Mouse (Mus musculus): ENCODE measurements around the gene Zfp827.

The Zfp827 gene

GRCm38 (mm10) chr8:79208691-79209640, 180.7 kb downstream of the Zfp827 start:
- peak; percentile 88 for DNase-seq (ENCODE audit: extremely low read depth, insufficient read length, low spot score)

DNA sequence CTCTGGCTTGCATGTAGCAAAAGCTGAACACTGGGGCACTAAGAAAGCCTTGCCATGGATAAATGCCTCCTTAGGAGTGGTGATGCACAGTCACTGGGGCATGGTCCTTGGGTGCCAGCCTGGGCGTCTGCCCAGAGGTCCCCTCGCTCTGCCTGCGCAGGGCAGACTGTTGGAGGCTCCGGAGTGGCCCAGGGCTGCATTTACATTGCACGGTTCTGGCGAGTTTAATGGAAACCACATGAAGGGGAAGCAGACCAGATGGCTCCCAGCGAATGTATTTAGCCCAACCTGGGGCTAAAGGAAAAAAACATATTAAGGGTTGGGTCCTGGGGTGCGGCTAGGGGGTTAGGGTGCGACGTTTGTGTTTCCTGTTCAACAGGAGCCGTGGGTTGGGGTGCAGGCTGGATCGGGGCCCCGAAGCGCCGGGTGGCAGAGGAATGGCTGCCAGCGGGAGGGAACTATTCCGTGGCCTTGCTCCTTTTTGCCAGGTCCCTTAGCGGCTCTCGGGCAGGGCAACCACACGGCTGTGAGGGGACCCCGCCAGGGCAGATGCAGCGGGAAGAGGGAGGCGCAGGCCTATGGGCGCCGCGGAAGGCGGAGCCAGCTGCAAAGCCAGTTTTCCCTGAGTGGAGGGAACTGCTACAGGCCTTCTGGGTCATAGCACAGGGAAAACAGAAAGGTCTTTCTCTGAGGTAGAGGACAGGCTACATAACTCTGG, 181.6 kb downstream of the Zfp827 start:
- peak; percentile 80 for DNase-seq (ENCODE audit: extremely low read depth, insufficient read length, low spot score)

DNA sequence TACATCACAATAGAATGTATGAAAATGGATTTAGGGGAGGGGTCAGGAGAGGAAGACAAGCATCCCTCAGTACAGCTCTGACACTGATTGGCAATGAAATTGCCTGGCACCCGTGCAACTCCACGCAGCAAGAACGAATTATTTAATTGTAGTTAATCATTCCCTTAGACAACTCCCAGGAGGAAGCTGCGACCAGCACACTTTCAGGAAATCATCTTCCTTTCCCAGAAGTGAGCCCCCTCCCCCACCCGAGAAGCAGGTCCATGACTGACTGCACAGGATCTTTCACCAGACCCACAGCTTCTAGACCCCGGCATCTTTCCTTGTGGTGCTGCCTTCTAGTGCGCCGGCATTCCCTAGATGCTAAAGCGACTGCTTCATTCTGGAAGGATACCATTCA, 183.4 kb downstream of the Zfp827 start:
- no peak for DNase-seq (ENCODE audit: extremely low read depth, insufficient read length, low spot score)

DNA sequence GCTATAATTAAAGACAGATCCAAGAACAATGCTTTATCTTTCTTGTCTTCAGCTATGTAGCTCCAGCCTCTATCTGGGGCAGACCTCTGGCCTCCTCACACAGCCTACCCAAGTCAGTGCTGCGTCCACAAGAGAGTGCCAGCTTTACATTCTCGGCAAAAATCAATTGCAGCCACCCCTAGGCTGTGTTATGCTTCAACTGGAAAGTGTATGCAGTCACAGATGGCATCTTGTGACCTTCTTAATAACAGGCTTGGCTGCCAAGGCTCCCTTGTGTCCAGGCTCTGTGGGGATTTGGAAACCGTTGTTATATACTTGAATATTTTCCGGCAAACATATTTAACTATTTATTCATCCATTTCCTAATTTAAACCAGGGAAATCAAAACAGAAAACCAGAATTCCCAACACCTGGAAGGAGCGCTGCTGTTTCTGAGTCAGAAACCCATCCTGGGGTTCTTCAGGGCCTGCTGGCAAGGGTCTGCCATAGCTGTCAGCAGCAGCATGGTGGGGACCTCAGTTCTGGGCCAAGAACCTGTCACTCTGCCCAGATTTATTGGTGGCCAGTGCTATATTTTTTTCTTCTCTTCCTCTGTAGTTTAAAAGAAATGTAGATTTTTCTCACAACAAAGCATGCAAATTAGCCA, 194.0 kb downstream of the Zfp827 start:
- peak; percentile 33 for DNase-seq (ENCODE audit: extremely low read depth, insufficient read length, low spot score)

GRCm38 (mm10) chr8:79222752-79223141, 194.5 kb downstream of the Zfp827 start:
- no peak for DNase-seq (ENCODE audit: extremely low read depth, insufficient read length, low spot score)

- no peak for DNase-seq (ENCODE audit: extremely low read depth, insufficient read length, low spot score)
Measured at GRCm38 (mm10) chr8:79224363-79224762, 196.1 kb downstream of the Zfp827 start.

GRCm38 (mm10) chr8:79225586-79225985, 197.3 kb downstream of the Zfp827 start:
- DNase-seq (ENCODE audit: extremely low read depth, insufficient read length, low spot score), result no peak

DNA sequence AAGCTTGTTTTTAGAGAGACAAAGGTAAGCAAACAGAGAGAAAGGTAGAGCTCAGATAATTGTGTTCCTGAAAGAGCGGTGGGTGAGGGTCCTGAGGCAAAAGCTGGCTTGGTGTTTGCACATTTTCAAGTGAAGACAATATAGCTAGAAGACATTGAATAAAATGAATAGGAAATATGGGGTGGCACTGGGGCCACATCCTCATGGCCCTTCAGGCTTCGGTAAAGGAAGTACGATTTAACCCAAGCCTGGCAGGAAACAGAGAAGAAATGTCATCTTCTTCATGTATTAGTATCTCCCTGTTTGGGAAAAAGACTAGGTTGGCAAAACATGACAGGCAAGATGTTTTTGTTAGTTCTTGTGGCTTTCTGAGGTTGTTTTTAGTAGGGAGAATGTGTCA, 197.8 kb downstream of the Zfp827 start:
- no peak for DNase-seq (ENCODE audit: extremely low read depth, insufficient read length, low spot score)

GRCm38 (mm10) chr8:79227194-79227593, 199.0 kb downstream of the Zfp827 start:
- DNase-seq (ENCODE audit: extremely low read depth, insufficient read length, low spot score), result peak; percentile 41

DNA sequence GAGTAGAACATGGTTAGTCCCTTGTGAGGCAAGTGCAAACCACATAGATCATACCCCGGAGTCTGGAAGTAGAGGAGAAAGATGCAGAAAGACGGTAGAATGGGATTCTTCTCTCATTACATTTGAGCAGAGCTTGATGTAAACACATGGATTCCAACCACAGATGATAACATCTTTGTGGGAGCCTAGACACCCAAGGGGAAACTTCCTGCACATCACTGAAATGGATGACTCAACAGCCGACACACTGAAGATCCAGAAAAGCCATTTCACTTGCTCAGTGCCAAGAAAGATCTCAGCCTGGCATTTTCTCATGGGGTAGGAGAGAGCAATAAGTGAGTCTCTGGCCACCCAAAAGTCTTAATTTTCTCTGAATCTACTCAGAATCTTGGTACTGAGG, 199.7 kb downstream of the Zfp827 start:
- DNase-seq (ENCODE audit: extremely low read depth, insufficient read length, low spot score), result peak; percentile 42

- DNase-seq (ENCODE audit: extremely low read depth, insufficient read length, low spot score), result no peak
Measured at GRCm38 (mm10) chr8:79229266-79229888, 201.1 kb downstream of the Zfp827 start.

GRCm38 (mm10) chr8:79239320-79239719, 211.1 kb downstream of the Zfp827 start:
- no peak for DNase-seq (ENCODE audit: extremely low read depth, insufficient read length, low spot score)

DNA sequence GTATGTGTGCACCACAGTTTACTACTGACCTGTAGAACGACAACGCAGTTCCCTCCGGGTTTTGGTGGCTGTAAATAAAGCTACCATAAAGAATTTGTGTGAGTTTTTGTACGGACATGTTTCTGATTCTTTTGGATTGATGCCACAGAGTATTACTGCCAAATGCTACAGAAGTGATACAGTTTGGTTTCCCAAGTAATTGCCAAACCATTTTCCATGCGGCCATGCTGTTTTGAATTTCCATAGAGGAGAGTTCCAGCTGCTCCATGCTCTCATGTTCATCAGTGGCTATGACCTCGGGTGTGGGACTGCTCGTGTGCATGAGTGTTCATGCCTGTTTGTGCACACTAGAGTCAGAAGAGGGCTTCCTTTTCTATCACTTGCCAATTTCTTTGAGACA, 211.8 kb downstream of the Zfp827 start:
- no peak for DNase-seq (ENCODE audit: extremely low read depth, insufficient read length, low spot score)
